Mouse (Mus musculus): ENCODE results near the gene Gm7361. TPM values are rescaled to one million over a fixed set of nuclear protein-coding genes. Genes with fewer than 3 reads are reported as not detected.
"Not testable (repeated sequence)": the region's sequence is repeated elsewhere in the genome, so short reads cannot be mapped to it uniquely, and the experiment has no call there.

Gm7361 gene
- 0.08 TPM in 2 replicates for polyA plus RNA-seq (2015; fragmentation: Nextera tagmentation; extraction: Ambion mirVana)

- H3K4me1 ChIP-seq; H3K36me3 ChIP-seq; H3K4me3 ChIP-seq; ATAC-seq (replicated peaks); H3K27ac ChIP-seq (replicated peaks); H3K4me2 ChIP-seq (replicated peaks); H3K9ac ChIP-seq (replicated peaks); H3K27me3 ChIP-seq; H3K9me3 ChIP-seq: not testable (repeated sequence)
- 86% methylated on average over 3 of the region's 3 CpGs for WGBS
Observed at GRCm38 (mm10) chr5:26257391-26257790, at the start of gene Gm7361. Gene Gm7361, plus strand, starts transcription at chr5:26257691.

- Histone ChIP-seq H3K9ac (replicated peaks) (no peak overlapping the region), H3K4me3 (no peak overlapping the region), H3K27me3 (no peaks in the 10 kb centered on the region), H3K36me3 (no peaks in the 10 kb centered on the region), H3K4me1 (peaks cover 8% of the 10 kb centered on the region), H3K9me3 (no peaks in the 10 kb centered on the region), H3K27ac (replicated peaks) (no peak overlapping the region), H3K4me2 (replicated peaks) (peak overlapping the region; percentile 22)
- 12% methylated on average over 4 of the region's 4 CpGs for WGBS
- ATAC-seq (replicated peaks), result 0 out of 2 replicates have a peak, but pooled peaks have one; percentile 19
Observed at GRCm38 (mm10) chr5:26211030-26211429, 46.5 kb upstream of the Gm7361 start.

- Histone ChIP-seq H3K9ac (replicated peaks) (no peak overlapping the region), H3K27me3 (no peaks in the 10 kb centered on the region), H3K27ac (replicated peaks) (no peak overlapping the region), H3K4me3 (no peak overlapping the region), H3K36me3 (no peaks in the 10 kb centered on the region), H3K4me1 (no peaks in the 10 kb centered on the region), H3K4me2 (replicated peaks) (no peak overlapping the region), H3K9me3 (no peaks in the 10 kb centered on the region)
- 87% methylated on average over 1 of the region's 1 CpGs for WGBS
- no peak for ATAC-seq (replicated peaks)
Observed at GRCm38 (mm10) chr5:26222076-26222475, 35.4 kb upstream of the Gm7361 start.

GRCm38 (mm10) chr5:26266656-26267055, 9.2 kb downstream of the Gm7361 start:
- H3K9ac ChIP-seq (replicated peaks); H3K27me3 ChIP-seq; ATAC-seq (replicated peaks); H3K4me2 ChIP-seq (replicated peaks); H3K4me1 ChIP-seq; H3K36me3 ChIP-seq; H3K9me3 ChIP-seq; H3K4me3 ChIP-seq; H3K27ac ChIP-seq (replicated peaks): not testable (repeated sequence)
- 92% methylated on average over 3 of the region's 3 CpGs for WGBS

- Histone ChIP-seq H3K4me2 (replicated peaks) (no peak overlapping the region), H3K4me1 (no peaks in the 10 kb centered on the region), H3K36me3 (no peaks in the 10 kb centered on the region), H3K9me3 (no peaks in the 10 kb centered on the region), H3K4me3 (no peak overlapping the region), H3K27me3 (no peaks in the 10 kb centered on the region), H3K9ac (replicated peaks) (no peak overlapping the region), H3K27ac (replicated peaks) (no peak overlapping the region)
- WGBS, result 87% methylated on average over 5 of the region's 5 CpGs
- ATAC-seq (replicated peaks), result no peak
Observed at GRCm38 (mm10) chr5:26280361-26280760, 22.9 kb downstream of the Gm7361 start.

- WGBS, result 90% methylated on average over 1 of the region's 1 CpGs
- Histone ChIP-seq H3K9me3 (no peaks in the 10 kb centered on the region), H3K36me3 (no peaks in the 10 kb centered on the region), H3K4me3 (no peak overlapping the region), H3K4me2 (replicated peaks) (no peak overlapping the region), H3K9ac (replicated peaks) (no peak overlapping the region), H3K4me1 (no peaks in the 10 kb centered on the region), H3K27me3 (no peaks in the 10 kb centered on the region), H3K27ac (replicated peaks) (no peak overlapping the region)
- ATAC-seq (replicated peaks), result peak; percentile 58; the same call in 1 of the 2 replicates
Observed at GRCm38 (mm10) chr5:26281717-26282116, 24.2 kb downstream of the Gm7361 start.

- H3K4me3 ChIP-seq, result no peak overlapping the region
- no peaks in the 10 kb centered on the region for H3K36me3 ChIP-seq
- no peaks in the 10 kb centered on the region for H3K4me1 ChIP-seq
- H3K27ac ChIP-seq (replicated peaks), result no peak overlapping the region
- WGBS, result 5% methylated on average over 4 of the region's 4 CpGs
- no peak overlapping the region for H3K9ac ChIP-seq (replicated peaks)
- ATAC-seq (replicated peaks), result peak; percentile 79
- H3K4me2 ChIP-seq (replicated peaks), result no peak overlapping the region
- H3K9me3 ChIP-seq, result no peaks in the 10 kb centered on the region
- no peaks in the 10 kb centered on the region for H3K27me3 ChIP-seq
Observed at GRCm38 (mm10) chr5:26282282-26282681, 24.8 kb downstream of the Gm7361 start.

- 88% methylated on average over 1 of the region's 1 CpGs for WGBS
- Histone ChIP-seq H3K9me3 (no peaks in the 10 kb centered on the region), H3K4me1 (no peaks in the 10 kb centered on the region), H3K27me3 (no peaks in the 10 kb centered on the region), H3K9ac (replicated peaks) (no peak overlapping the region), H3K4me3 (no peak overlapping the region), H3K27ac (replicated peaks) (no peak overlapping the region), H3K4me2 (replicated peaks) (no peak overlapping the region), H3K36me3 (no peaks in the 10 kb centered on the region)
- ATAC-seq (replicated peaks), result no peak
Observed at GRCm38 (mm10) chr5:26283399-26283798, 25.9 kb downstream of the Gm7361 start.

- no peak for ATAC-seq (replicated peaks)
- 87% methylated on average over 1 of the region's 1 CpGs for WGBS
- Histone ChIP-seq H3K4me3 (no peak overlapping the region), H3K27ac (replicated peaks) (no peak overlapping the region), H3K36me3 (no peaks in the 10 kb centered on the region), H3K9me3 (no peaks in the 10 kb centered on the region), H3K9ac (replicated peaks) (no peak overlapping the region), H3K4me2 (replicated peaks) (no peak overlapping the region), H3K4me1 (no peaks in the 10 kb centered on the region), H3K27me3 (no peaks in the 10 kb centered on the region)
Observed at GRCm38 (mm10) chr5:26291621-26292020, 34.1 kb downstream of the Gm7361 start.

GRCm38 (mm10) chr5:26293258-26293657, 35.8 kb downstream of the Gm7361 start:
- ATAC-seq (replicated peaks), result no peak
- WGBS, result 87% methylated on average over 1 of the region's 1 CpGs
- Histone ChIP-seq H3K27me3 (no peaks in the 10 kb centered on the region), H3K4me3 (no peak overlapping the region), H3K4me2 (replicated peaks) (no peak overlapping the region), H3K9me3 (no peaks in the 10 kb centered on the region), H3K36me3 (no peaks in the 10 kb centered on the region), H3K9ac (replicated peaks) (no peak overlapping the region), H3K27ac (replicated peaks) (no peak overlapping the region), H3K4me1 (no peaks in the 10 kb centered on the region)

Other genes starting within 250 kb of the Gm7361 start
- not detected in 2 replicates for gene Gm5862, start 234.8 kb upstream of the Gm7361 start, polyA plus RNA-seq (2015; fragmentation: Nextera tagmentation; extraction: Ambion mirVana)
- 0.06 TPM in 1 of 2 replicates, not detected in the other for gene Speer4a, start 218.1 kb upstream of the Gm7361 start, polyA plus RNA-seq (2015; fragmentation: Nextera tagmentation; extraction: Ambion mirVana)
- gene Gm7347, start 199.1 kb upstream of the Gm7361 start, polyA plus RNA-seq (2015; fragmentation: Nextera tagmentation; extraction: Ambion mirVana), result not detected in 2 replicates
- not detected in 2 replicates for gene Gm10471, start 168.4 kb upstream of the Gm7361 start, polyA plus RNA-seq (2015; fragmentation: Nextera tagmentation; extraction: Ambion mirVana)
- not detected in 2 replicates for gene 5031410I06Rik, start 152.3 kb upstream of the Gm7361 start, polyA plus RNA-seq (2015; fragmentation: Nextera tagmentation; extraction: Ambion mirVana)
- gene Gm10220, start 136.3 kb upstream of the Gm7361 start, polyA plus RNA-seq (2015; fragmentation: Nextera tagmentation; extraction: Ambion mirVana), result 0.06 TPM in 1 of 2 replicates, not detected in the other

Measured in forebrain, embryonic 15.5 days (tissue).